Mouse (Mus musculus): ENCODE measurements at regions not wholly inside any gene's neighbourhood (a gene's known extent, or its start where the extent isn't known, plus 50 kb on each side); places are given as distances from the start of the nearest gene placed in this dataset.
A peak's percentile ranks its signal among the peaks of the same experiment; 100 is the strongest.

GRCm38 (mm10) chr4:87401316-87402172 lies 171.3 kb upstream of the Slc24a2 start:
- no peak for TF ChIP-seq POLR2A (IDR thresholded peaks at IDR 0.05; ENCODE audit: borderline replicate concordance, extremely low read depth, insufficient read depth, insufficient read length)
- ATAC-seq (ENCODE audit: low FRiP score, low read depth): no peak
- no peak overlapping the region for H3K27ac ChIP-seq (replicated peaks; ENCODE audit: low read depth, low read length)

DNA sequence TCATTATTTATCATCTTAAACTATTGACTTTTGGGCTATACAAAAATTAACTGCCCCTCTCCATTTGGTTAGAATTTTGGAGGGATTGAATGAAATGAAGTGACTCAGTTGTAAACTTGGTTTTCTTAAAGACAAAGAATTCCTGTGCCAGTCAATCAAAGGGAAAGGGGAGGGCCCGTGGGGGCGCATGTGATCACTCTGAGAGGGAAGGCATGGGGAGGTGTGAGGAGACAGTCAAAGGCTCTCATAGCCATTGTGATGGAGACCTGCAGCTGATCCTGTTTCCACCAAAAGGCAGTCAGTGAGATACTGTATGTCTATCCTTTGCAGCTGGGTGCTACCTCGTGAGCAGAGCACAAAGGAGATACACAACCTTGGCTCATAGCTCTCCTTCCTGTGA lies 156.6 kb upstream of the Slc24a2 start:
- Histone ChIP-seq H3K36me3 (ENCODE audit: control insufficient read depth, insufficient read depth, low read length) (no peaks in the 10 kb centered on the region), H3K27ac (replicated peaks; ENCODE audit: low read depth, low read length) (no peak overlapping the region), H3K9me3 (ENCODE audit: control insufficient read depth, low read length) (no peaks in the 10 kb centered on the region), H3K4me2 (replicated peaks; ENCODE audit: low read depth, low read length, severe bottlenecking) (no peak overlapping the region), H3K4me3 (replicated peaks; ENCODE audit: low read length) (no peak overlapping the region), H3K4me1 (ENCODE audit: control insufficient read depth, insufficient read depth, low read length) (0 out of 2 replicates have a peak, but pooled peaks cover 8% of the 10 kb centered on the region), H3K27me3 (ENCODE audit: control insufficient read depth, insufficient read depth, low read length) (no peaks in the 10 kb centered on the region), H3K9ac (ENCODE audit: low read depth, low read length, severe bottlenecking) (no peak overlapping the region)
- ATAC-seq (ENCODE audit: low FRiP score, low read depth): no peak
- TF ChIP-seq POLR2A (IDR thresholded peaks at IDR 0.05; ENCODE audit: borderline replicate concordance, extremely low read depth, insufficient read depth, insufficient read length): no peak
- no peak for DNase-seq (ENCODE audit: low spot score)
- 92% methylated on average over 3 of the region's 3 CpGs for WGBS

More at GRCm38 (mm10) chr4:87401316-87402172, 171.3 kb upstream of the Slc24a2 start:
- Histone ChIP-seq H3K9ac (ENCODE audit: low read depth, low read length, severe bottlenecking) (no peak overlapping the region), H3K27me3 (ENCODE audit: control insufficient read depth, insufficient read depth, low read length) (no peaks in the 10 kb centered on the region), H3K4me2 (replicated peaks; ENCODE audit: low read depth, low read length, severe bottlenecking) (peak overlapping the region; percentile 32), H3K36me3 (ENCODE audit: control insufficient read depth, insufficient read depth, low read length) (no peaks in the 10 kb centered on the region), H3K9me3 (ENCODE audit: control insufficient read depth, low read length) (no peaks in the 10 kb centered on the region), H3K4me1 (ENCODE audit: control insufficient read depth, insufficient read depth, low read length) (peaks cover 9% of the 10 kb centered on the region; the same call in 1 of the 2 replicates), H3K4me3 (replicated peaks; ENCODE audit: low read length) (no peak overlapping the region)
- 27% methylated on average over 20 of the region's 20 CpGs for whole genome bisulfite sequencing
- peak; percentile 66 for DNase-seq (ENCODE audit: low spot score)

- H3K27me3 ChIP-seq (ENCODE audit: control insufficient read depth, insufficient read depth, low read length): no peaks in the 10 kb centered on the region
- H3K36me3 ChIP-seq (ENCODE audit: control insufficient read depth, insufficient read depth, low read length): no peaks in the 10 kb centered on the region
- 0 out of 2 replicates have a peak, but pooled peaks cover 8% of the 10 kb centered on the region for H3K4me1 ChIP-seq (ENCODE audit: control insufficient read depth, insufficient read depth, low read length)
- no peak overlapping the region for H3K4me3 ChIP-seq (replicated peaks; ENCODE audit: low read length)
- H3K9ac ChIP-seq (ENCODE audit: low read depth, low read length, severe bottlenecking): no peak overlapping the region
- no peak overlapping the region for H3K27ac ChIP-seq (replicated peaks; ENCODE audit: low read depth, low read length)
- DNase-seq (ENCODE audit: low spot score) (no peak), ATAC-seq (ENCODE audit: low FRiP score, low read depth) (no peak)
- TF ChIP-seq POLR2A (IDR thresholded peaks at IDR 0.05; ENCODE audit: borderline replicate concordance, extremely low read depth, insufficient read depth, insufficient read length): no peak
- H3K9me3 ChIP-seq (ENCODE audit: control insufficient read depth, low read length): no peaks in the 10 kb centered on the region
- no peak overlapping the region for H3K4me2 ChIP-seq (replicated peaks; ENCODE audit: low read depth, low read length, severe bottlenecking)
- 83% methylated on average over 9 of the region's 9 CpGs for WGBS
These were observed 156.0 kb upstream of the Slc24a2 start for GRCm38 (mm10) chr4:87386271-87386670.

- Histone ChIP-seq H3K9ac (ENCODE audit: low read depth, low read length, severe bottlenecking) (no peak overlapping the region), H3K36me3 (ENCODE audit: control insufficient read depth, insufficient read depth, low read length) (no peaks in the 10 kb centered on the region), H3K4me3 (replicated peaks; ENCODE audit: low read length) (no peak overlapping the region), H3K4me1 (ENCODE audit: control insufficient read depth, insufficient read depth, low read length) (0 out of 2 replicates have a peak, but pooled peaks cover 8% of the 10 kb centered on the region), H3K4me2 (replicated peaks; ENCODE audit: low read depth, low read length, severe bottlenecking) (no peak overlapping the region), H3K27me3 (ENCODE audit: control insufficient read depth, insufficient read depth, low read length) (no peaks in the 10 kb centered on the region), H3K27ac (replicated peaks; ENCODE audit: low read depth, low read length) (no peak overlapping the region), H3K9me3 (ENCODE audit: control insufficient read depth, low read length) (no peaks in the 10 kb centered on the region)
- peak; percentile 51 for DNase-seq (ENCODE audit: low spot score)
- ATAC-seq (ENCODE audit: low FRiP score, low read depth): no peak
- no peak for TF ChIP-seq POLR2A (IDR thresholded peaks at IDR 0.05; ENCODE audit: borderline replicate concordance, extremely low read depth, insufficient read depth, insufficient read length)
- 19% methylated on average over 7 of the region's 7 CpGs for WGBS
These were observed 155.0 kb upstream of the Slc24a2 start for GRCm38 (mm10) chr4:87385221-87385739.

DNA sequence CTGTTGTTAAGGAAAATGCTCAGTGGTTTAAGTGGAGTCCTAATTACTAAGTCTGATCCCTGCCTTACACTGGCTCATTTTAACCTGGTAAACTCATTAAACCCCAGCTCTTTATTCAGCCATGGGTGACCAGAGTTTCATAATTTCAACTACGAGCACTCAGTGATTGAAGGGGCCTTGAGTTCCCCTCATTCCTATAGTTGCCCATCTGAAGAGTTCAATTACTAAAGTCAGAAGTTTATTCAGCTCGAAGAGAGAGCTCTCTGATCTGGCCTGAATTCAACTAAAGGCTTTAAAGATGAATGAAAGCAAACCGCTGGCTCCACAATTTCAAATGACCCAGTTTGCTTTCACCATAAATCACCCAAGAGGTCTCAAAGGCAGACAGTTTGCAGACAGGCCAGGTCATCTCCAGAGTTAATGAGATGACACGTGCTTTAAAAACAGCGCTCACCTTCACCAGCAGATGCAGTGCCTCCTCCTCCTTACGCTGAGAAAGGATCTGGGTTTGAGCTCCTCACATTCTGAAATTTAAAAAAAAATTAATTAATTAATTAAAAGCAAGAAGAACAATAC lies 154.3 kb upstream of the Slc24a2 start:
- no peak overlapping the region for H3K9ac ChIP-seq (ENCODE audit: low read depth, low read length, severe bottlenecking)
- no peak for ATAC-seq (ENCODE audit: low FRiP score, low read depth)
- H3K9me3 ChIP-seq (ENCODE audit: control insufficient read depth, low read length): no peaks in the 10 kb centered on the region
- WGBS: 16% methylated on average over 6 of the region's 6 CpGs
- H3K36me3 ChIP-seq (ENCODE audit: control insufficient read depth, insufficient read depth, low read length): no peaks in the 10 kb centered on the region
- no peak for TF ChIP-seq POLR2A (IDR thresholded peaks at IDR 0.05; ENCODE audit: borderline replicate concordance, extremely low read depth, insufficient read depth, insufficient read length)
- no peak for DNase-seq (ENCODE audit: low spot score)
- H3K4me1 ChIP-seq (ENCODE audit: control insufficient read depth, insufficient read depth, low read length): 0 out of 2 replicates have a peak, but pooled peaks cover 15% of the 10 kb centered on the region
- H3K4me2 ChIP-seq (replicated peaks; ENCODE audit: low read depth, low read length, severe bottlenecking): no peak overlapping the region
- no peak overlapping the region for H3K4me3 ChIP-seq (replicated peaks; ENCODE audit: low read length)
- no peak overlapping the region for H3K27ac ChIP-seq (replicated peaks; ENCODE audit: low read depth, low read length)
- no peaks in the 10 kb centered on the region for H3K27me3 ChIP-seq (ENCODE audit: control insufficient read depth, insufficient read depth, low read length)

Measured in limb, embryonic 14.5 days (tissue).